Mouse (Mus musculus) layer of hippocampus, adult 9-11 months (tissue): ENCODE data around the gene Krtap12-1.
"Not testable (repeated sequence)": the region's sequence is repeated elsewhere in the genome, so short reads cannot be mapped to it uniquely, and the experiment has no call there.

ENCODE experiments used
- DNase-seq: peaks from one replicate; pipeline ENCODE4 v3.0.0; 2022

Krtap12-1 gene

GRCm38 (mm10) chr10:77720299-77720698 lies at the start of gene Krtap12-1:
TSS of gene Krtap12-1 (plus strand) at chr10:77720599.
- not testable (repeated sequence) for DNase-seq

GRCm38 (mm10) chr10:77670710-77671109 lies 49.7 kb upstream of the Krtap12-1 start:
- DNase-seq = no peak

GRCm38 (mm10) chr10:77671519-77671918 lies 48.9 kb upstream of the Krtap12-1 start:
- DNase-seq = no peak

- DNase-seq = no peak
These were observed 46.6 kb upstream of the Krtap12-1 start for GRCm38 (mm10) chr10:77673765-77674164.

- DNase-seq = no peak
These were observed 42.8 kb upstream of the Krtap12-1 start for GRCm38 (mm10) chr10:77677562-77677961.

GRCm38 (mm10) chr10:77682994-77683393 lies 37.4 kb upstream of the Krtap12-1 start:
- DNase-seq = no peak

GRCm38 (mm10) chr10:77684181-77684580 lies 36.2 kb upstream of the Krtap12-1 start:
- DNase-seq = no peak

- no peak for DNase-seq
These were observed 34.3 kb upstream of the Krtap12-1 start, which contains the start of gene Tspear for GRCm38 (mm10) chr10:77685895-77686664. TSS of gene Tspear (plus strand) at chr10:77686569.

- DNase-seq = no peak
These were observed 33.4 kb upstream of the Krtap12-1 start for GRCm38 (mm10) chr10:77687021-77687420.

- DNase-seq = not testable (repeated sequence)
These were observed 30.0 kb upstream of the Krtap12-1 start, which contains the start of gene Gm19402 for GRCm38 (mm10) chr10:77690356-77690807. TSS of gene Gm19402 (minus strand) at chr10:77690757.

GRCm38 (mm10) chr10:77697133-77697532 lies 23.3 kb upstream of the Krtap12-1 start, which contains the start of gene Gm9508:
TSS of gene Gm9508 (minus strand) at chr10:77697233.
- DNase-seq = no peak

GRCm38 (mm10) chr10:77706326-77706725 lies 14.1 kb upstream of the Krtap12-1 start, which contains the start of gene Gm10272:
TSS of gene Gm10272 (plus strand) at chr10:77706626.
- no peak for DNase-seq

- DNase-seq = no peak
These were observed 10.6 kb upstream of the Krtap12-1 start for GRCm38 (mm10) chr10:77709831-77710230.

GRCm38 (mm10) chr10:77711157-77711556 lies 9.2 kb upstream of the Krtap12-1 start, which contains the start of gene Gm10024:
TSS of gene Gm10024 (plus strand) at chr10:77711457.
- not testable (repeated sequence) for DNase-seq

GRCm38 (mm10) chr10:77713734-77714133 lies 6.7 kb upstream of the Krtap12-1 start:
- no peak for DNase-seq

GRCm38 (mm10) chr10:77715507-77715906 lies 4.9 kb upstream of the Krtap12-1 start, which contains the start of gene Gm10142:
TSS of gene Gm10142 (plus strand) at chr10:77715807.
- DNase-seq = no peak

- DNase-seq = no peak
These were observed 4.5 kb downstream of the Krtap12-1 start for GRCm38 (mm10) chr10:77724855-77725254.

GRCm38 (mm10) chr10:77726186-77726585 lies 5.8 kb downstream of the Krtap12-1 start, which contains the start of gene Gm10100:
TSS of gene Gm10100 (plus strand) at chr10:77726486.
- DNase-seq = no peak

- DNase-seq = no peak
These were observed 7.9 kb downstream of the Krtap12-1 start for GRCm38 (mm10) chr10:77728280-77728679.

GRCm38 (mm10) chr10:77729241-77729640 lies 8.8 kb downstream of the Krtap12-1 start:
- DNase-seq = no peak

- DNase-seq = no peak
These were observed 15.5 kb downstream of the Krtap12-1 start for GRCm38 (mm10) chr10:77735928-77736327.

- no peak for DNase-seq
These were observed 18.5 kb downstream of the Krtap12-1 start for GRCm38 (mm10) chr10:77738929-77739328.

- not testable (repeated sequence) for DNase-seq
These were observed 21.7 kb downstream of the Krtap12-1 start, which contains the start of gene Gm18596 for GRCm38 (mm10) chr10:77741924-77742688. TSS of gene Gm18596 (minus strand) at chr10:77742638.
